In genomic region chr15:36877501-36877900, GRCm38 (mm10) we compare ENCODE assay signal across 23 mouse cellular contexts.
A peak's percentile ranks its signal among the peaks of the same experiment; 100 is the strongest.
DNase-seq lines count a peak whose midpoint lies in the region; ATAC-seq lines count a peak whose summit lies in the region.
"Had no signal": no experiment of that assay in that cellular context is flagged by ENCODE, and none has a peak within 500 bp of the region (broad histone marks: within the 10 kb centered on the region; RNA-seq: fewer than 3 reads in every experiment).

No protein-coding gene starts in this region.

- H3K9me3 ChIP-seq in forebrain, embryonic 10.5 days, result no peaks in the 10 kb centered on the region
- H3K9me3 ChIP-seq in forebrain, embryonic 13.5 days (replicated peaks), result no peaks in the 10 kb centered on the region
- no peaks in the 10 kb centered on the region for H3K9me3 ChIP-seq in embryonic facial prominence, embryonic 11.5 days (replicated peaks; ENCODE audit: control insufficient read depth, low read length)
- H3K9me3 ChIP-seq: hindbrain, embryonic 13.5 days; lung, embryonic 15.5 days; megakaryocyte, embryonic 14.5 days; midbrain, embryonic 15.5 days had no signal

- H3K9ac ChIP-seq in forebrain, embryonic 13.5 days, result no peak overlapping the region
- H3K9ac ChIP-seq in embryonic facial prominence, embryonic 11.5 days (replicated peaks; ENCODE audit: low read length), result no peak overlapping the region
- H3K9ac ChIP-seq: hindbrain, embryonic 13.5 days; lung, embryonic 15.5 days; midbrain, embryonic 15.5 days had no signal

- 81% methylated on average over 7 of the region's 7 CpGs for WGBS in forebrain, embryonic 10.5 days
- WGBS in forebrain, embryonic 13.5 days, result 83% methylated on average over 7 of the region's 7 CpGs
- 61% methylated on average over 7 of the region's 7 CpGs for WGBS in embryonic facial prominence, embryonic 11.5 days

- 0 out of 2 replicates have a peak overlapping the region, but pooled peaks have one; percentile 51 for H3K27ac ChIP-seq in forebrain, embryonic 10.5 days
- no peak overlapping the region for H3K27ac ChIP-seq in forebrain, embryonic 13.5 days
- no peak overlapping the region for H3K27ac ChIP-seq in embryonic facial prominence, embryonic 11.5 days (replicated peaks; ENCODE audit: low read depth, low read length)
- H3K27ac ChIP-seq: hindbrain, embryonic 13.5 days; lung, embryonic 15.5 days had no signal

- H3K4me3 ChIP-seq in forebrain, embryonic 10.5 days, result no peak overlapping the region
- no peak overlapping the region for H3K4me3 ChIP-seq in forebrain, embryonic 13.5 days
- H3K4me3 ChIP-seq in embryonic facial prominence, embryonic 11.5 days (ENCODE audit: low read depth, low read length), result no peak overlapping the region
- H3K4me3 ChIP-seq: hindbrain, embryonic 13.5 days; lung, embryonic 15.5 days; midbrain, embryonic 15.5 days; myocyte had no signal

- no peaks in the 10 kb centered on the region for H3K36me3 ChIP-seq in forebrain, embryonic 10.5 days (replicated peaks)
- H3K36me3 ChIP-seq in forebrain, embryonic 13.5 days (ENCODE audit: poor library complexity, severe bottlenecking), result no peaks in the 10 kb centered on the region
- no peaks in the 10 kb centered on the region for H3K36me3 ChIP-seq in embryonic facial prominence, embryonic 11.5 days (replicated peaks; ENCODE audit: control insufficient read depth, insufficient read depth, low read depth, low read length)
- H3K36me3 ChIP-seq: hindbrain, embryonic 13.5 days; lung, embryonic 15.5 days; midbrain, embryonic 15.5 days had no signal

- peaks cover 50% of the 10 kb centered on the region for H3K4me1 ChIP-seq in forebrain, embryonic 10.5 days
- H3K4me1 ChIP-seq in forebrain, embryonic 13.5 days, result peaks cover 16% of the 10 kb centered on the region
- H3K4me1 ChIP-seq in embryonic facial prominence, embryonic 11.5 days (ENCODE audit: control insufficient read depth, insufficient read depth, low read length), result peaks cover 6% of the 10 kb centered on the region; the same call in 1 of the 2 replicates

- no peak for DNase-seq in forebrain, embryonic 10.5 days (ENCODE audit: extremely low spot score, low spot score)
- DNase-seq in lung, postnatal 36 days, result peak; percentile 48
- no peak for DNase-seq in lung, postnatal 4 days
- peak; percentile 70 for DNase-seq in embryonic facial prominence, embryonic 11.5 days (ENCODE audit: low spot score)
- peak; percentile 29 for DNase-seq in mesoderm, embryonic 11.5 days (ENCODE audit: low read depth, low spot score)
- no peak for DNase-seq in adrenal gland, postnatal 14 days
- DNase-seq in adrenal gland, postnatal 10 days, result no peak
- DNase-seq: cerebellum, adult 8-10 months; heart, postnatal 10 days; kidney, adult 9 months; kidney, postnatal 25 days; left cerebral cortex, postnatal 4 days; thymus, postnatal 36 days had no signal

- no peak overlapping the region for H3K4me2 ChIP-seq in forebrain, embryonic 13.5 days
- H3K4me2 ChIP-seq in embryonic facial prominence, embryonic 11.5 days (ENCODE audit: low read depth, low read length), result no peak overlapping the region
- H3K4me2 ChIP-seq: heart, embryonic 11.5 days; hindbrain, embryonic 13.5 days; liver, embryonic 11.5 days; lung, embryonic 15.5 days; midbrain, embryonic 15.5 days had no signal

- ATAC-seq in forebrain, embryonic 13.5 days, result no peak
- ATAC-seq in embryonic facial prominence, embryonic 11.5 days (replicated peaks; ENCODE audit: insufficient number of reproducible peaks, low FRiP score, low TSS enrichment, low read depth), result no peak
- ATAC-seq: forebrain, embryonic 16.5 days; inflammation-experienced regulatory T-cells, adult 6 months; midbrain, embryonic 15.5 days had no signal

- no peaks in the 10 kb centered on the region for H3K27me3 ChIP-seq in forebrain, embryonic 10.5 days (ENCODE audit: poor library complexity, severe bottlenecking)
- H3K27me3 ChIP-seq in forebrain, embryonic 13.5 days, result no peaks in the 10 kb centered on the region
- no peaks in the 10 kb centered on the region for H3K27me3 ChIP-seq in embryonic facial prominence, embryonic 11.5 days (ENCODE audit: control insufficient read depth, insufficient read depth, low read length)
- H3K27me3 ChIP-seq: hindbrain, embryonic 13.5 days; lung, embryonic 15.5 days; megakaryocyte, embryonic 14.5 days; midbrain, embryonic 15.5 days had no signal

Comparison
In these comparisons a context has a peak if more than half of its experiments do, and no peak if none do; other contexts are left out.
1. DNase-seq: peak in lung, postnatal 36 days (single experiment), embryonic facial prominence, embryonic 11.5 days (single experiment) and mesoderm, embryonic 11.5 days (single experiment); none in forebrain, embryonic 10.5 days (single experiment), lung, postnatal 4 days (0 of 2), adrenal gland, postnatal 14 days (single experiment) and adrenal gland, postnatal 10 days (single experiment).